In the genomic region with DNA sequence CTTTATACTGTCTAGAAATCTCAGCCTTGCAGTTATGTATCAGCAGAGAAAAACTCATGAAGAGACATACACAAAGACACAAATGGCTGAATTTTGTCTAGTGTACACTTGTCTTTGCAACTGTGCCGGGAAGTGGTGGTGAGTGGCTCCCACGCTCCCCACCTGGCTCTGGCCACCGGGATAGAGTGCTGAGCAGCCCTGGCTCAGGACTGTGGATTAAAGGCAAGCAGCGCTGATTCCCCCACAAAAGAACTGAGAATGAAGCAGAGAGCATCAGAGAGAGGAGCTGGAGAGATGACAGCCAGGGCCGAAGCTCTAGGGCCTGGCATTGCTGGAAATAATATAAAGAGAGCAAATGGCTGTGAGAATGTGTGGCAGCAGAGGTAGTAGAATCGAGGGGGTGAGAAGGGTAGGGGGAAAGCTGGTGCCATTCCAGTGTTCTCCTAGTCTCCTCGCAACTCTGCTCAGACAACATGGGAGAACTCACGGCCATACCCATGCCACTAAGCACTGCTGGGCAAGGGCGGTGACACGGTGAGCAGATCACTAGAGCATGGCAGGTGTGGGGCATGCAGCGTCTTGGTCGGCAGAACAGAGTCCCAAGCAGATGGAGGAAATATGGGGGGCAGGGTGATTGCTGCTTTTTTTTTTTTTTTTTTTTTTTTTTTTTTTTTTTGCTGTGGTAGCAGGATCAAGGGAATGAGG, we compare ENCODE assay signal across 16 mouse cellular contexts.
DNase-seq lines count a peak whose midpoint lies in the region; ATAC-seq and TF ChIP-seq lines count a peak whose summit lies in the region.
"Had no signal": no experiment of that assay in that cellular context is flagged by ENCODE, and none has a peak within 500 bp of the region (broad histone marks: within the 10 kb centered on the region; RNA-seq: fewer than 3 reads in every experiment).

No protein-coding gene starts in this region.

- no peaks in the 10 kb centered on the region for H3K4me1 ChIP-seq in kidney, embryonic 15.5 days
- no peaks in the 10 kb centered on the region for H3K4me1 ChIP-seq in forebrain, postnatal 0 days (ENCODE audit: insufficient read depth)
- peaks cover 6% of the 10 kb centered on the region for H3K4me1 ChIP-seq in midbrain, embryonic 15.5 days
- H3K4me1 ChIP-seq: embryonic facial prominence, embryonic 12.5 days; heart, embryonic 10.5 days; liver, embryonic 12.5 days; lung, embryonic 15.5 days had no signal

- 42% methylated on average over 12 of the region's 12 CpGs for WGBS in kidney, embryonic 15.5 days
- WGBS in forebrain, postnatal 0 days, result 18% methylated on average over 12 of the region's 12 CpGs
- 15% methylated on average over 12 of the region's 12 CpGs for WGBS in midbrain, embryonic 15.5 days

- H3K4me2 ChIP-seq in kidney, embryonic 15.5 days, result no peak overlapping the region
- 0 out of 2 replicates have a peak overlapping the region, but pooled peaks have one; percentile 10 for H3K4me2 ChIP-seq in forebrain, postnatal 0 days (ENCODE audit: low read depth)
- H3K4me2 ChIP-seq in midbrain, embryonic 15.5 days, result peak overlapping the region; percentile 38
- H3K4me2 ChIP-seq: embryonic facial prominence, embryonic 12.5 days; liver, embryonic 12.5 days; lung, embryonic 15.5 days had no signal

- no peaks in the 10 kb centered on the region for H3K9me3 ChIP-seq in kidney, embryonic 15.5 days (replicated peaks)
- H3K9me3 ChIP-seq in forebrain, postnatal 0 days (ENCODE audit: low read length), result no peaks in the 10 kb centered on the region
- peaks cover 2% of the 10 kb centered on the region; the same call in 1 of the 2 replicates for H3K9me3 ChIP-seq in midbrain, embryonic 15.5 days
- H3K9me3 ChIP-seq: embryonic facial prominence, embryonic 12.5 days; heart, embryonic 10.5 days; liver, embryonic 12.5 days; lung, embryonic 15.5 days had no signal

- ATAC-seq in kidney, embryonic 15.5 days (replicated peaks; ENCODE audit: low FRiP score), result peak; percentile 79
- ATAC-seq in forebrain, postnatal 0 days, result no peak; the same call in 1 of the 2 replicates
- peak; percentile 82 for ATAC-seq in midbrain, embryonic 15.5 days (replicated peaks)
- ATAC-seq: liver, embryonic 12.5 days had no signal

- H3K27ac ChIP-seq in kidney, embryonic 15.5 days, result no peak overlapping the region
- H3K27ac ChIP-seq in forebrain, postnatal 0 days (ENCODE audit: low read depth, low read length), result no peak overlapping the region
- 0 out of 2 replicates have a peak overlapping the region, but pooled peaks have one; percentile 41 for H3K27ac ChIP-seq in midbrain, embryonic 15.5 days
- H3K27ac ChIP-seq: embryonic facial prominence, embryonic 12.5 days; heart, embryonic 10.5 days; liver, embryonic 12.5 days; lung, embryonic 15.5 days had no signal

- no peaks in the 10 kb centered on the region for H3K27me3 ChIP-seq in kidney, embryonic 15.5 days
- no peaks in the 10 kb centered on the region for H3K27me3 ChIP-seq in forebrain, postnatal 0 days (ENCODE audit: insufficient read depth, low read length)
- no peaks in the 10 kb centered on the region for H3K27me3 ChIP-seq in midbrain, embryonic 15.5 days (replicated peaks)
- H3K27me3 ChIP-seq: embryonic facial prominence, embryonic 12.5 days; liver, embryonic 12.5 days; lung, embryonic 15.5 days had no signal

- no peak for TF ChIP-seq CTCF in forebrain, postnatal 0 days (IDR thresholded peaks at IDR 0.05; ENCODE audit: low read depth)

- H3K4me3 ChIP-seq in kidney, embryonic 15.5 days (replicated peaks), result no peak overlapping the region
- no peak overlapping the region for H3K4me3 ChIP-seq in forebrain, postnatal 0 days (ENCODE audit: low read depth, low read length)
- 0 out of 2 replicates have a peak overlapping the region, but pooled peaks have one; percentile 3 for H3K4me3 ChIP-seq in midbrain, embryonic 15.5 days
- H3K4me3 ChIP-seq: embryonic facial prominence, embryonic 12.5 days; heart, embryonic 10.5 days; liver, embryonic 12.5 days; lung, embryonic 15.5 days had no signal

- DNase-seq in cerebellum, postnatal 10 days, result peak; percentile 54 to 60
- no peak for DNase-seq in cerebellum, adult 18-20 months
- DNase-seq in kidney, adult 18-20 months, result no peak
- DNase-seq in forebrain, postnatal 0 days, result no peak
- no peak for DNase-seq in lung, postnatal 10 days
- no peak for DNase-seq in Muller cell, postnatal 12 days (ENCODE audit: inconsistent ontology term)
- DNase-seq: adrenal gland, postnatal 10 days; gastrocnemius, postnatal 14 days; heart, postnatal 14 days; kidney, postnatal 36 days had no signal

- no peaks in the 10 kb centered on the region for H3K36me3 ChIP-seq in kidney, embryonic 15.5 days
- no peaks in the 10 kb centered on the region for H3K36me3 ChIP-seq in forebrain, postnatal 0 days (ENCODE audit: insufficient read depth)
- no peaks in the 10 kb centered on the region for H3K36me3 ChIP-seq in midbrain, embryonic 15.5 days (replicated peaks)
- H3K36me3 ChIP-seq: embryonic facial prominence, embryonic 12.5 days; heart, embryonic 10.5 days; liver, embryonic 12.5 days; lung, embryonic 15.5 days had no signal

- no peak overlapping the region for H3K9ac ChIP-seq in kidney, embryonic 15.5 days
- no peak overlapping the region for H3K9ac ChIP-seq in forebrain, postnatal 0 days
- H3K9ac ChIP-seq in midbrain, embryonic 15.5 days, result no peak overlapping the region
- H3K9ac ChIP-seq: embryonic facial prominence, embryonic 12.5 days; liver, embryonic 12.5 days; lung, embryonic 15.5 days had no signal

Comparison
In these comparisons a context has a peak if more than half of its experiments do, and no peak if none do; other contexts are left out.
1. DNase-seq: peak in cerebellum, postnatal 10 days (2 of 2); none in cerebellum, adult 18-20 months (0 of 2), kidney, adult 18-20 months (single experiment), forebrain, postnatal 0 days (single experiment), lung, postnatal 10 days (single experiment) and Muller cell, postnatal 12 days (single experiment).